Mouse (Mus musculus) mature B cell (primary cell): ENCODE measurements around the gene Atl3.

Experiments used
- in situ Hi-C: fragments of 300-500 bp; cut with MboI; formaldehyde crosslinking; loops from 2 replicates; pipeline ENCODE4 v1.14.3; 2019

The Atl3 gene

GRCm38 (mm10) chr19:7561456-7561855, 67.6 kb downstream of the Atl3 start:
- in situ Hi-C loops, result no loop called here

GRCm38 (mm10) chr19:7562601-7563129, 68.8 kb downstream of the Atl3 start:
- in situ Hi-C loops, result no loop called here

GRCm38 (mm10) chr19:7563676-7564075, 69.8 kb downstream of the Atl3 start:
- in situ Hi-C loops, result no loop called here

- in situ Hi-C loops, result no loop called here
Observed at GRCm38 (mm10) chr19:7564457-7564856, 70.6 kb downstream of the Atl3 start.

- in situ Hi-C loops, result no loop called here
Observed at GRCm38 (mm10) chr19:7566826-7567225, 73.0 kb downstream of the Atl3 start.

- in situ Hi-C loops, result no loop called here
Observed at GRCm38 (mm10) chr19:7568364-7568763, 74.5 kb downstream of the Atl3 start.

GRCm38 (mm10) chr19:7569650-7570049, 75.8 kb downstream of the Atl3 start:
- in situ Hi-C loops, result no loop called here

- in situ Hi-C loops, result no loop called here
Observed at GRCm38 (mm10) chr19:7576180-7576579, 82.3 kb downstream of the Atl3 start.

- in situ Hi-C loops, result no loop called here
Observed at GRCm38 (mm10) chr19:7577710-7578109, 83.9 kb downstream of the Atl3 start.

GRCm38 (mm10) chr19:7581042-7581441, 87.2 kb downstream of the Atl3 start:
- in situ Hi-C loops, result no loop called here

- in situ Hi-C loops, result no loop called here
Observed at GRCm38 (mm10) chr19:7583101-7583500, 89.3 kb downstream of the Atl3 start.

GRCm38 (mm10) chr19:7583599-7583998, 89.8 kb downstream of the Atl3 start:
- in situ Hi-C loops, result no loop called here

- in situ Hi-C loops, result no loop called here
Observed at GRCm38 (mm10) chr19:7585279-7585678, 91.4 kb downstream of the Atl3 start.

GRCm38 (mm10) chr19:7585764-7586163, 91.9 kb downstream of the Atl3 start:
- in situ Hi-C loops, result no loop called here
